Mouse (Mus musculus) v-Abl transformed pro-B cells (cell line): ENCODE results near the gene Atp5h.

Experiments used
- in situ Hi-C, 2 experiments: fragments of 400-800 bp; cut with MboI; formaldehyde crosslinking; loops; one replicate each; pipeline ENCODE4 v1.15.1; 2025; ENCODE audit not compliant: unreplicated experiment in 2 of 2

The Atp5h gene

DNA sequence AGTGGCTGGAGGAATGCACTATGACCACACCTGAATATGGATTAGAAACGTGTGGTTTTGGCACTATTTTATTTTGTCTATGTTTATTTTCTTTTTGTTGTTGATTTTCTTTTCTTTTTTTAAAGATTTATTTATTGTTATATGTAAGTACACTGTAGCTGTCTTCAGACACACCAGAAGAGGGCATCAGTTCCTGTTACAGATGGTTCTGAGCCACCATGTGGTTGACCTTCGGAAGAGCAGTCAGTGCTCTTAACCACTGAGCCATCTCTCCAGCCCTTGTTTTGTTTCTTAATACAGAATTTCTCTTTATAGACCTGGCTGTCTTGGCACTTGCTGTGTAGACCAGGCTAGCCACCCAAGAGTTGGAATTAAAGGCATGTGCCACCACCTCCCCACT lies 47.0 kb downstream of the Atp5h start:
- in situ Hi-C loops: loop anchor here in 1 of 2 experiments (25.0 kb wide), 1 partner anchor 440 kb away; the partner anchor contains the start of genes Caskin2, Llgl2 and Tsen54

DNA sequence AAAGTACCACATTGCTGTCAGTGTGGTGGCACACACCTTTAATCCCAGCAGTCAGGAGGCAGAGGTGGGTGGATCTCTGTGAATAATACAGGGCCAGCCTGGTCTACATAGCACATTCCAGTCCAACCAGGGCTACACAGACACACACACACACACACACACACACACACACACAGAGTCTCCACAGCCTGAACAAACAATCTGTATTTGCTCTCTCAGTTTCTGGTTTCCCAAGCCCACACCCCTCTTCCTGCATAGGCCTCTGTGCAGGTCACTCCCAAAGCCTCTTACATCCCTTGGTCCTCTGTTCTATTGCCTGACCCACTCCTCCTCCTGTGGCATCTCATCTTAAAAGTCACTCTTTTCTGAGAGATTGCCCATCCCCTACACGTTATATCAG lies 47.7 kb downstream of the Atp5h start:
- in situ Hi-C loops: loop anchor here in 1 of 2 experiments (25.0 kb wide), 1 partner anchor 440 kb away; the partner anchor contains the start of genes Caskin2, Llgl2 and Tsen54

DNA sequence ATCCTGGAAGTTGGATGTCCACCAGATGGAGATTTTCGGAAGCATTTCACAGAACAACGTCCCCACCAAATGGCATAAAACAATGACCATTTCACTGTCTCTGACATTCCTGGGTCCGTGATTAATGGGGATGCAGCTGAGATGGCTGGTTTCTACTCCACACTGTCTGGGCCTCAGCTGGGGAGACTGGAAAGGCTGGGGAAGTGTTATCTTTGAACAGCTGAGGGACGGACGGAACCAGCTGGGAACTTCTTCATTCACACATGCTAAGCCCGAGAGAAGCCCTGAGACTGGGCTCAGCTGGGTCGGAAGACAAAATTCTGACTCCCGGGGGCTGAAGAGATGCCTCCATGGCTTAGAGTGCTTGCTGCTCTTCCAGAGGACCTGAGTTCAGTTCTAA lies 48.4 kb downstream of the Atp5h start:
- in situ Hi-C loops: loop anchor here in 1 of 2 experiments (25.0 kb wide), 1 partner anchor 441 kb away; the partner anchor contains the start of genes Caskin2, Llgl2 and Tsen54

DNA sequence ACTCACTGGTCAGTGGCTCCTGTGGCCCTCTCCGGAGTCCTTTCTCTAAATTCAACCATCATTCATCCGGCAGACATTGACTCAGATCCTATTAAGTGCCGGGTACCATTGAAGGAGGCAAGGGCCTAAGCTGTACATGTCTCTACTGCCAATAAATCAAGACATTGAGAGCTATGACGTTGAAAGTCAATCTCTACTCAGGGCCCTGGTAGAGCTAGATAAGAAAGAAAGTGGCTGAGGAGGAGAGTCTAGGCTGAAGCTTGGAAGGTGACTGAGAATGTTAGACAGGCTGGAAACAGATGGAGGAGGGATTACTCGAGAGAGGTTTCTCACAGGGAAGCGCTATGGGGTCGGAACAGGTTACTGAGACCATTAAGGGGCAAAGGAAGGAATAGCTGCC lies 49.4 kb downstream of the Atp5h start:
- in situ Hi-C loops: loop anchor here in 1 of 2 experiments (25.0 kb wide), 1 partner anchor 442 kb away; the partner anchor contains the start of genes Caskin2, Llgl2 and Tsen54

DNA sequence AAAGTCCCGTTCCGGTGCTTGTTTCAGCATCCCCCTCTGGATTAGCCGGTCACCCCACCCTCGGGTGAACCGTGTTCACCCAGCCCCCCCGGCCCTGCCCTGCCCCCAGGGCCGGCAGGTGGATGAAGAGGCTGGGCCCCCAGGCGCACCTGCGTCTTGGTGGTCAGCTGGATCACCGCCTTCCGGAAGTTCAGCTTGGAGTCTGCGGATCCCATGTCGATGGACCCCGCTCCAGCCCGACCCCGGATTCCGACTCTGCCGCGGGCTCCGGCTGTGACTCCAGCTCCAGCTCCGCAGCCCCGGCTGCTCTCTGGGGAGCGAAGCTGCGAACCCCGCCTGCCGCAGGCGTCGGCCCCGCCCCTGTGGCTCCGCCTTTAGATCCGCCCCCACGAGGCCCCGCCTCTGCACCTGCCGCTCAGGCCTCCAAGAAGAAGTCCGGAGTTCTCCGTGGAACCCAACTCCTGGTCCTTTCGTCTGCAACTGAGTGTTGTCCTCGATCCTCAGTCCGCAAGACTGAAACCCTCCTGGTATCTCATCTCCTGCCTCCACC lies 52.3 kb downstream of the Atp5h start, which contains the start of gene Hid1:
TSS of gene Hid1 (minus strand) at position 362 of the 550 bp plus-strand sequence.
- in situ Hi-C loops: loop anchor here (5.0 to 25.0 kb wide), 2 partner anchors 35 to 445 kb away; partner anchors contain the start of genes Mrpl58 (in 2 of the 2), Caskin2 (in 1 of the 2), Llgl2 (in 1 of the 2) and Tsen54 (in 1 of the 2)

DNA sequence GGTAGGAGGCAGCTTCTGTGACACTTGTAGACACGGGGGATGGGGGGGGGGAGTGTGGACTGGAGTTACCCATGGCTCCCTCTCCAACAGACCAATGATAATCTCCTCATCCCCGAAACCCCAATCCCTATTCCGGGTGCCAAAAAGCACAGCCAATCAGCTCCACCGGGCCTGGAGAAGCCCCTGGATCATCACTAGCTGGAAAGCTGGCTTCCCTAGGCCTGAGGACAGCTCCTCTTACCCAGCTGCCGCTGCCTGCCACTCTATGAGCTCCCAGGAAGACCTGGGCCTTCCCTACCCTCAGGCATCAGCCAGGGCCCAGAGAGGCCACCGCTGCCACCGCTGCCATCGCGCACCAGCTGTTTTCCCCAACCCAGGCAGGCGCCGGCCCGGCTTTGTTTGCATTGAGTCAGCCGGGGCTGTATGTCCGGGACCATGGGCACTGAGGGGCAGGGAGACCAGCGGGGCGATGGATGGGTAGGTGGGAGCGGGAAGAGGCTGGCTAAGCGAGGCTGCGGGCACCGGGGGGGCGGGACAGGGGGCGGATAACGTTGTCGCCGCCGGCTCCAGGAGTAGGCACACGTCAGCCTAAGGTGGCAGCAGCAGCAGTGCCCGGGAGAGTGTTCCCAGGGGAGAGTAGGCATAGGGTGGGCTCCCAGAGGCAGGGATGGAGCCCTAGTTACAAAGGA lies 52.9 kb downstream of the Atp5h start:
- in situ Hi-C loops: loop anchor here (5.0 to 25.0 kb wide), 2 partner anchors 35 to 445 kb away; partner anchors contain the start of genes Mrpl58 (in 2 of the 2), Caskin2 (in 1 of the 2), Llgl2 (in 1 of the 2) and Tsen54 (in 1 of the 2)

DNA sequence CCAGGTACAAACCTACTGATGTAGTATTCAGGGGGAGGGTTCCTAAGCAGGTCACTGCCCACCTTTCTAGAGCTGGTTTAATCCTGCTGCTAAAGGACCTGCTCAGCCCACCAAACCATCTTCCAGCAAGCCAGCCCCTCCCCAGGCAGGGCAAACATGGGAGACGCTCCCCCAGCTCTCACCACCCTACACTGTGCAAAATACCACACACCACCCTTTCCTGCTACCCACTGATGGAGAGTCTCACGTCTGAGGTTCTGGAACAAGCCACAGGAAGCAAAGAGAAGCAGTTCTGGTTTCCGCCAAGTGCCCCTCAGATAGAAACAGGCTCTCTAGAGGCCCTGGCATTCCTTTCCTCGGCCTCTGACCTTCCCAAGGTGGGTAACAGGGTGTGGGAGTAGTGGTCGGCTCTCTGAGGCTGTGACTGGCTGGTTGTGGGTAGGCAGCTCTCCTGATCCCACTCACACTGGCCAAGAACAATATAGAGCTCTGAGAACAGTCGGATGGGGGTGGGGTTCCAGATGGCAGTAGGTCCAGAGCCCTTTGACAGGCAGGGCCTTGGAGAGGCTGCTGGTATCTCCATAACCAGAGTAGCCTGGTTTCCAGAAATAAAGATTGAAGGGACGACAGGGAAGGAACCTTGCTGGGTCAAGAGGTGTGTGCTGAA lies 53.6 kb downstream of the Atp5h start:
- in situ Hi-C loops: loop anchor here (5.0 to 25.0 kb wide), 2 partner anchors 36 to 446 kb away; partner anchors contain the start of genes Mrpl58 (in 2 of the 2), Caskin2 (in 1 of the 2), Llgl2 (in 1 of the 2) and Tsen54 (in 1 of the 2)
